Mouse (Mus musculus): ENCODE results near the gene Fxr2. TPM values are rescaled to one million over a fixed set of nuclear protein-coding genes. Genes with fewer than 3 reads are reported as not detected.
A peak's percentile ranks its signal among the peaks of the same experiment; 100 is the strongest.

Gene Fxr2
- total RNA-seq (2021) (100 to 1,000 TPM in 1 of 2 experiments, 10 to 100 TPM in 1; 69.6 to 105 TPM), polyA plus RNA-seq (2012; rRNA removed) (69.8 and 81.6 TPM in 2 replicates)
- long read RNA-seq, transcript Fxr2-201 (17 exons, 2,951 nt) = major isoform, 125 of 147 reads
- long read RNA-seq, partial matches to known transcripts = 3 of 147 reads
- long read RNA-seq, other reads (novel, unspliced or antisense) = 19 of 147 reads

DNA sequence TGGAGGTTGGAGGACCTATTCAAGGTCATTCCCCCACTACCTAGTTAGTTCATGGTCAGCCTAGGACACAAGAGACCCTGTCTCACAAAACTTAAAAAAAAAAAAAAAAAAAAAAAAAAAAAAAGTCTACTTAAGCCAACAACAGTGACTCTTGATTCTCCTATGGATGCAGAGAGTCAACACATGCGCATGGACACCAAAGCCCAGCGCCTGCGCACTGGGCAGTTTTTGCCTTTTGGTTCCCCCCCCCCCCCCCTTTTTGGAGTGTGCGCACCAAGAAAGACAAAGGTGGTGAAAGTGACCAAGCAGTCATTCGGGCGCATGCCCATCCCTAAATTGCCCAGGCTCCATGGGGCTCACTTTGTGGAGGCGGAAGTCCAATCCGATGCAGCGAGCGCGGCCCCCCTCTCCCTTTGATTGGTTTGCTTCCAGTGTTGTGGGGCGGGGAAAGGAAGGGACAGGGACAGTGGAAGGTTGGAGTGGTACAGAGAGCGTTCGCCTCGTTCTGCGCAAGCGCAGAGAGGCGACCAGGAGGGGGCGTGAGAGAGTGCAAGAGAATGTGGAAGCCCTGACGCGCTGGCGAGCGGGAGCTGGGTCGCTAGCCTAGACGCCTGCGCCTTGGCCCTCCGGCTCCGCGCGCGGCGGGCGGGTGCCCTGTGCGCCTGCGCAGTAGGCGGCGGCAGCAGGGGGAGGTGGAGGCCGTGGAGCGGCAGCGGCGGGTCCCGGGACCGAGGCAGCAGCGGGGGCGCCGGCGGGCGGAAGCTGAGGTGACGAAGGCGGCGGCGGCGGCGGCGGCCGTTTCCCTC lies at the start of gene Fxr2:
Gene Fxr2, plus strand, starts transcription at position 707 of the 806 bp plus-strand sequence.
- DNase-seq = peak; percentile 100

DNA sequence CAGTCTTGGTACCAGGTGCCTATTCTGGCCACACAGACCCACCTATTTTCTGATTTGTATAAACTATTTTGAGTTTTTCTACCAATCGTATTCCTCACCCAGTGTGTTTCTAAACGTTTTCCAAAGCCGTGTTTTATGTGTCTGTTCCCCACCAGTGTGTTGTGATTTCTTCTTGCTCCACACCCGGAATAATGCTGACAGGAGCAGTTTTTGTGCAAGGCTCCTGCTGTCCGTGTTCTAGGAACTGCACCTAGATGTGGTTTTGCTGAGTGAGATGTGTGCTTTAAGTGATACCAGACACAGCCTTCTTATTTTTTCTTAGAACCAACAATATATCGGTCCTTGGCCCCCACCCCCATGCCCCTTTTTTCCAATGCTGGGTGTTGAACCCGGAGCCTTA lies 48.8 kb upstream of the Fxr2 start:
- no peak for DNase-seq

DNA sequence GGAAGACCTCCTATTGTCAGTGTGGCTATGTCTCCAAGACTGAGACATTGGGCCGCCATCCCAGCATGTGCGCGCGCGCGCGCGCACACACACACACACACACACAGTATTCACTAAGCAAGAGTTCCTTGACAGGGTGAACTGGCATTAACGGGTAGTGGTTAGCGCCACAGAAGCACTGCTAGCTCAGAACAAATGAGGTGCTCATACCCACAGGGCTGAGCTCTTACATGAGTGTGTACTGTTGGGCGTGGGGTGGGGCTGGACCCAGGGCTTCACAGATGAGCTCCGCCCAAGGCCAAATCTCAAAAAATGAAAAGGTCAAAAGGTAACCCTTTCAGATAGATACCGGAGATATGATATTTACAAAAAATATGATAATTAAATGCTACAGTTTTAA lies 47.9 kb upstream of the Fxr2 start:
- no peak for DNase-seq

DNA sequence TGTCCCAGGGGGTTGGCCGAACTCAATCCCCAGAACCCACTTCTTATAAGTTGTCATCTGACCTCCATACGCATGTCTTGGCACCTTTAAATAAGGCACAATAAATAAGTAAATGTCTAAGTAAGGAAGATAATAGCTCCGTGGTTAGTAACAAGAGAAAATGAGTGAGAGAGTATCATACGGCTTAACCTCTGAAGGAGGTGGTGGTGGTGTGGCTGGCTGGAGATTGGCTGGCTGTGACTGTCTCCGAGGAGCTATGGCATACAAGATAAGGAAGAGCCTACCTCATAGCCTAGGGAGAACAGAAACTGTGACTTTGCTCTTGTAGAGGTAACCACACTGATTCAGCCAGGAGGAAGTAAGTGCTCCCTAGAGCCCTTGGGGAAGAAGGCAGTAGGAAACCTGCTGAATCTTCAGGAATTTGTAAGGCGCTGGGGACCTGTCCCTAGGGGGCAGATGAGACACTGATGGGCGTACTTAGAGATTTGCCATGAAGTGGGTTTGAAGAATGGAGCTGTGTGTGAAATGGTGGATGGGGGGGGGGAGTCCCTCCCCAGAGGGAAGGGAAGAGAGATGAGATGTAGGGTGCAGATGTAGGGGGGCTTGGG lies 47.0 kb upstream of the Fxr2 start:
- DNase-seq = no peak

DNA sequence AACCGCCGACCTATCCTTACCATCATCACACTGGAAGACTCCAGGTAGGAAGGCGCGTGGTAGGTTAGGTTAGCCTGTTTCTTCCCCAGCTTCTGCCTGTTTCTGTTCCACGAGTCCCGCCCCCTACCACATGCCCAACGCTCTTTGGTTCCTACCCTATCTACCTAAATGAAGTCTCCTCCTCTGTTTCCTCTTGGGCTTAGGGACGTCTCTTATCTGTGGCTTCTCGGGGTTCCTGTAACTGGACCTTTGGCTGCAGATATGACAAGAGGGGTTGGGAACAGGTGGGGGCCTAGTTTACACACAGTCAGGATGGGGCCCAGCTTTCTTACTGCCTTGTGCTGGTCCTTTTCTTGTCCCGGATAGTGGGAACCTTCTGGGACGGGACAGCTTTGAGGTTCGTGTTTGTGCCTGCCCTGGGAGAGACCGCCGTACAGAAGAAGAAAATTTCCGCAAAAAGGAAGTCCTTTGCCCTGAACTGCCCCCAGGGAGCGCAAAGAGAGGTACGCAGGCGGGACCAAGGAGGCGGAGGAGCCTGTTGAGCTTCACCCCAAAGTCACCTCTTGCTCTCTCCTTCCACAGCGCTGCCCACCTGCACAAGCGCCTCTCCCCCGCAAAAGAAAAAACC lies 43.5 kb upstream of the Fxr2 start:
- no peak for DNase-seq

DNA sequence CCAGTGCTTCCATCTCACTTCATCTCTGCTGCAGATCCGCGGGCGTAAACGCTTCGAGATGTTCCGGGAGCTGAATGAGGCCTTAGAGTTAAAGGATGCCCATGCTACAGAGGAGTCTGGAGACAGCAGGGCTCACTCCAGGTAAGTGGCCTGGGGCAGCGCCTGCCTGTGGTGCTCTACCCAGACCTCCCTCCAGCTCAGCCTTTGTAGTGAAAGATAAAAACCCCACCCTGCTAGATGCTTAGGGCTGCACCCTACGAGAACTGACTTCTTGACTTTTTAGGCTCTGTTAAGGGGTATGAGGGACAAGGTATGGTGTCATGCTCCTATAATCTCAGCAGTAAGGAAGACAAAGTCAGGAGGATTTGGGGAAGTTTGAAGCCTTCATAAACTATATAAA lies 42.2 kb upstream of the Fxr2 start:
- DNase-seq = no peak

DNA sequence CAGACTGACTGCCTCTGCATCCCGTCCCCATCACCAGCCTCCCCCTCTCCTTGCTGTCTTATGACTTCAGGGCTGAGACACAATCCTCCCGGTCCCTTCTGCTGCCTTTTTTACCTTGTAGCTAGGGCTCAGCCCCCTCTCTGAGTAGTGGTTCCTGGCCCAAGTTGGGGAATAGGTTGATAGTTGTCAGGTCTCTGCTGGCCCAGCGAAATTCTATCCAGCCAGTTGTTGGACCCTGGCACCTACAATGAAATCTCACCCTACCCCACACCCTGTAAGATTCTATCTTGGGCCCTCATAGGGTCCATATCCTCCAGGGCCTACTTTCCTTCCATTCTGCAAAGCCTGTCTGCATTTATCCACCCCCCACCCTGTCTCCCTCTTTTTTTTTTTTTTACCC lies 41.4 kb upstream of the Fxr2 start:
- DNase-seq = no peak

DNA sequence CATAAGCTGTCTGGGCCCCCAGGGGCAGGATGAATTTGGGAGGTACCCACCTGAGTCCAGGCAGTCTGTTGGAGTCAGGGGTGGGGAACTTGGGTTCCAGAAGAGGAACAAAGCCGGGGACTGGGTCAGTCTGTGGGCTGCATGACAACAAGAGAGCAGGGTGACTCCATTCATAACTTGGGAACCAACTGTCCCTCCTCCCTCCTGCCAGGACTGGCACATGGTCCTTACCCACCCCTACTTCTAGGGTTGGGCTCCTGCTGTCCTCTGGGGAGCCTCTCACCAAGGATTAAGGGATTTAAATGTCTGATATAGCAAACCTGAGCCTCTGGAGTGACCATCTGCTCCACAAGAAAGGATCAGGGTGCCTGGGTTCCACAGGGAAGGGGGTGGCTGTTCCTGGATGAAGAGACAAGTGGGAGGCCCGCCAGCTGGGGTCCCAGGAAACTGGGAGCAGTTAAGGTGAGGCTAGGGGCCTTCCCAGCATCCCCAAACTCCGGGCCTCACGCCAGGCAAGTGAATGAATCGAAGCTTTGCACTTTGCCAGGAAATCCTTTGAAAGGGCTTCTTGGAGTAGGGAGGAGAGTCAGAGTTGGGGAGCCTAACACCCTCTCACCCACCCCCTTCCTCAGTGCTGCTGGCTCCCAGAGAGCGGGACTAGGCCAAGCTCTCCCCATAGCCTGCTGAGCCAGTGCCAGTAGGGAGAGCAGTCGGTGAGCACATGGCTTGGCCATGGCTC lies 40.7 kb upstream of the Fxr2 start:
- no peak for DNase-seq

DNA sequence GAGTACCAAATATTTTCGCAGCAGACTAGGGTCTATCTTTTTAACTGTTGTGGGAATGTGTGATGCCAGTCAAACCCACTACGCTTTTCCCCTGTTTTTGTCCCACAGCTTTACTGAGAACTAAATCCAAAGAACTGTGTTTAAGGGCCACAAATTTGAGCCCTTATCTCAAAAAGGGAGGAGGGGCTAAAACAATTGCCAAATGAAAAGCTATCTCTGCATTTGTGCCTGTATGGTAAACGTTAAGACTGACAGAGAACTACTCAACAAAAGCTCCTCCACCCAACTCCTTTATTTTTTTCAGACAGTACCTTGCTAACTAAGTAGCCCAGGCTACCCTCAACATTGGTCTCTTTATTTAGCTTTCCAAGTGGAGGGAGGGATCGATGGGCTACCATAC lies 40.0 kb upstream of the Fxr2 start:
- DNase-seq = no peak

DNA sequence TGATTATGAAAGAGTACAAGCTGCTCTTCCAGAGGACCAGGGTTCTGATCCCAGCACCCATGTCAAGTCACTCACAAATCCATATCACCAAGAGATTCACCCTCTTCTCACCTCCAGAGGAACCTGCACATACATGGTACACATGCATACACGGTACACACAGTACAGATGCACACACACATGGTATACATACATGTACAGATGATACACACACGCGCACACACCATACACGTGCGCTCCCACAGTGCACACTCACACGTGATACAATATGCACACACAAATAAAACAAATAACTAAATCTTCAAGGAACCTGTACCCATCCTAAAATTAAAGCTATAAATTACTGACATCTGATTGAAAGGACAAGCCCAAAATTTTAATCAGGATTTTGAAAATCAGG lies 37.9 kb upstream of the Fxr2 start:
- no peak for DNase-seq

DNA sequence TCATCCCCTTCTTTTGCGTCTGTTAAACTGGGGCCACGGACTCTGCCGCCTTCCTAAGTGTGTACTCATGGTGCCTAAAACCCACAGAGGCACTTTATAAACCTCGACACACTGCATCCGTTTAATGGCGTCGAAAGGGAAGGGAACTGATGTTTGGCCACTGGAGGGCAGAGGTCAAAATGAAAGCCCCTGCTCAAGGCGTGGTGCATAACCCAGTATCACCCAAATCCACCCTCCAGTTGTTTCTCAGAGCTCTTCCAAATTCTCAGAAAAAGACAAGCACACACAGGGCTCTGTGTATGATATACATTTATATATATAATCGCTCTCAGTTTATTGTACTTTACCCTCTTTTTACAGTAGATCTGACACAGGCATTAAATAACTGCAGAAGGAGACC lies 33.4 kb upstream of the Fxr2 start:
- no peak for DNase-seq

DNA sequence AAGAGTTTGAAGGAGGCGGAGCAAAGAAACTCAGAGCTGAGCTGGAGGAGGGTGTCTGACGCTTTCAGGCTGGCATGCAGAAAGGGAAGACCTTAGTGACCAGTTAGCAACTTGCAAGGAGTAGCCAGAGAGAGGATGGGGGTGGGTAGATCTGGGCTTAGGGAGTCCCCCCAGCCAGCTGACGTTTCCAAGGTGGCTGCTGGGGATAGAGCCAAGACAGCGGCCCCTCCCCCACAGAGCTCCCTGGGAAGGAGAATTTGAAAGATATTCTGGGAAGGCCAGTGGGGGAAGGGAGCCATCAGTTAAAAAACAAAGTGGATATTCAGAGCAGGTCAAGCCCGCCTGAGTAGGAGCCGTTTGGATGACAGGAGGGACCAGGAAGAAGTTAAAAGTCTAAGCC lies 32.7 kb upstream of the Fxr2 start:
- peak; percentile 54 for DNase-seq

DNA sequence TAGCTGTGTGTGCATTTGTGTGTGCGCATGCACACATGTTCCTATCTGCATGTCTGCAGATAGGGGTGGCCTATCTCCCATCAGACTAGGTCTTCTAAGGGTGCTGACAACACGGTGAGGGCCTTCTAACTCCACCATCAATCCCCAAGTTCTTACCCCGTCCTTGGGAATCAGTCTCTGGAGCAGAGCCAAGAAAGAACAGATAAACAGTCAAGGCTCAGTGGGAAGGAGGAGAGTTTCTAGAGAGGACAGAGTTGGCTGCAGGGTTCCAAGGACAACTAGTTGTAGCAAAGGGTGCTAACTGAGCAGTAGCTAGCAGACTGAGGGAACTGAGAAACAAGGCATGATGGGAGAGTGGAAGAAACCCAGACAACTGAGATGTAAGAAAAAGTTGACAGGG lies 31.0 kb upstream of the Fxr2 start:
- peak; percentile 55 for DNase-seq

DNA sequence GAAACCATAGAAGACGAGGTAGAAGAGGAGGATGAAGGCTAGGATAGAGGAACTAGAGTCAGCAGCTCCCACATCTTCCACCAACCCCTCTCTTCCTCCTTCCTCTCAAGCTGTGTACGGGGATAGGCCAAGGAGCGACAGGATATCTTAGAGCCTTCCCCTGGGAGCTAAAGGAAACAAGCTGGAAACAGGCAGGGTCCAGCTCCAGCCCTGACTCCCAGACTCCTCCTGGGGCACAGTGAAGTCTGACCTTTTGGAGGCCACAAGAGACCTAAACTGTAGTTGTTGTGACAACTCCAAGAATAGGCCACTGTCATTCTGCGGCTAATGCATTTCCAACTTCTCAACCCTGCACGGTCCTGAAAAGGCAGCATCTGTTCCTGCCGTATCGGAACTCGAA lies 29.3 kb upstream of the Fxr2 start:
- DNase-seq = no peak

DNA sequence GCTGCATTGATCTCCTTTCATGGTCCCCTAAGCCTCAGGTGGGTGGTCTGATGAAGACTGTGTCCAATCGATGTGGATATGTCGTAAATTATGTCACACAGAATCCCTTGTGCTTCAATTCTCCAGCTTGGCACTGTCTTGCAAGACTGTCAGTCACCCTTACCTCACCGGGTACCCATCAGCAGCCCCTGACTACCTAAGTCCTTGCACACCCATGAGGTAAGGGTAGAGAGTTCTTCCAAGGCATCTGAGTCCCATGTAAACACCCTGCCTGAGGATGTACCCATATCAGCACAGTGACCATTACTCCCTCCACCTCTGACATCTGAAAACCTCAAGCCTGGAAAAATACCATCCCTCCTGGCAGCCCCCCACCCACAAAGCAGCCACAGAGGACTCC lies 28.4 kb upstream of the Fxr2 start:
- DNase-seq = no peak

DNA sequence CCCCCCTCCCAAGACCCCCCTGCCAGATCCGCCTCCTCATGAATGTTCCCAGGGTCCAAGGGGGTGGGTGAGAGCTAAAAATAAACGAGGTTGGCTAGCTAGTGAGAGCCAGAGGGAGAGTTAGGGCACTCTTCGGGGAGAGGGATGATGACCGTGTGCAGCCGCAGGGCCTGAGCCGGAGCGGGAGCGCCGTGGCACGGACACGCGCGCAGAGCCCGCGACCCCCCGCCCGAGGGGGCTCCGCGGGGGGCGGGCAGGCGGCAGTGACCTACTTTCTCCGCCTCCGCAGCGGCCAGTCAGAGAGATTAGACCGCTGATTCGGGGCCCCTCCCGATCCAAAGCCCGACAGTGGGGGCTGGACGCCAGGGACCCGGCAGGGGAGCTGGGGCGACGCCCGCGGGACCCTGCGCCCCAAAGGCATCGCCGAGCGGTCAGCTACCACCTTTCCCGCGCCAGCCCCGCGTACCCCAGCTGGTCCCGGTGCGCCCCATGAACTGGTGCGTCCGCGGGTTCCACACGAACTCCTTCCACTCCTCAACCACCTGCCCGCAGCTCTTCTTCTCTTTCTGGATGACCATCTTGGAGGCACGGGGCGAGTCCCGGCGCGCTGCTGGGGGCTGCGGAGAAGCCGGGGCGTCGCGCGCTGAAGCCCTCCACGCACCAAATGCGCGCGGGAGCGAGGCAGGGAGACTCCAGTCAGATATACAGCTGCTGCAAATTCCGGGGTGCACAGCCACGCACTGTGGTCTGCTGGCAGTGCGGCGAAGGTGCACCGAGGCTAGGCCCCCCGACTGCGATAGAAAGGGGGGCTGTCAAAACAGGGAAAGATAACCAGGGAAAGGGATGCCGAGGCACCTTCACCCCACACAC lies 27.8 kb upstream of the Fxr2 start:
- peak; percentile 47 for DNase-seq

DNA sequence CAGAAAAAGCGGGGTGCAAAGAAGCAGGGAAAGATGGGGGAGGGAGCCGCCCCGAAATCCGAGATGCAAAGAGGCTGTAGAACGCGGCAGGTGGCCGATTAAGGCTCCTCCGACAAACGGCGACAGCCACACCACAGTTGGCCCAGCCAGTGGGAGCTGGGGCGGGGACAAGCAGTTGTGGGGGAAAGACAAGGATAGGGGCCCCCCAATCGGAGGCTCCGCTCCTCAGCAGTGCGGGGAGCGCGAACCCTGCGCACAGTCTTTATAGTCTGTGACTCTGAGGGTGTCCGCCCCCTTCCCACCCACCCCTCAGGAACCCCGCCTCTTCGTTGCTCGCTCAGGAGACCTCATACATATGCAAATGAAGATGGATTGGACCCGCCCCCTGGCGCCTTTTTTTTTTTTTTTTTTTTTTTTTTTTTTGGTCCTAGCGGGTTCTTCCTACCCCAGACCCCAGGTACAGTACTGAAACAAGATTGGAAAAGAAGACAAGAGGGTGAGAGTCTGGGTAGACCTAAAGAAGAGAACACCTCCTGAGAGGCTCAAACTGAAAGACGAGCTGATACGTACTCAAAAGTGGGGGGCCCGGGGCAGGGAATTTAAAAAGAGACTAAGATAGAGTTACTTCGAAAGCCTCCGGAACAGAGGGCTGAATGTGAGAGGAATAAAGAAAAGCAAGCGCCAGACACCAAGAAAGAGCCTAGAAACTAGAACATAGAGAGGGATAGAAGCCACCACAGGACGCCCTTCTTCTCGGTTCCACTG lies 26.9 kb upstream of the Fxr2 start, which contains the start of gene Atp1b2:
Gene Atp1b2, minus strand, starts transcription at position 217 of the 765 bp plus-strand sequence.
- DNase-seq = peak; percentile 80

DNA sequence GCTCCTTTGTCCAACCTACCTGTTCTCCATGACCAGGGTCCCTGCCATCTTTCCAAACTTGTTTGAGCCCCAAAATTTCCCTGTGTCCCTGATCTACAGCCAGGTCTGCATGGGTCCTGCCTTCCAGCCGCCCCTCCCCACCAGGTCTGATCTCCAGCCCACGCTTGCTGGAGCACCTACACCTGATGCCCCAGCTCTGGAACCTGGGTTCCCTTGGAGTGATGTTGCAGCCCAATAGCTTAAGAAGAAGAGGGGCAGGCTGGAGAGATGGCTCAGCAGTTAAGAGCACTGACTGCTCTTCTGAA lies 26.3 kb upstream of the Fxr2 start:
- no peak for DNase-seq

DNA sequence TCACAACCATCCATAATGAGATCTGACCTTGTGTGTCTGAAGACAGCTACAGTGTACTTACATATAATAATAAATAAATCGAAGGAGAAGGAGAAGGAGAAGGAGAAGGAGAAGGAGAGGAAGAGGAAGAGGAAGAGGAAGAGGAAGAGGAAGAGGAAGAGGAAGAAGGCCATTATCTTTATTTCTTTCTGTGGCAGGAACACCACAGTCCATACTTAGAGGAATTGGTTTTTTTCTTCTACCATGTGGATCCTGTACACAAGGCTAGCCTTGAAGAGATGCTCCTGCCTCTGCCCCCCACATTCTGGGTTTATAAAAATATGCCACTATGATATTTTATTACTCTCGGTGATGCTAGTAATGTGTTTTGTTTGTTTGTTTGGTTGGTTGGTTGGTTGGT lies 26.0 kb upstream of the Fxr2 start:
- no peak for DNase-seq

DNA sequence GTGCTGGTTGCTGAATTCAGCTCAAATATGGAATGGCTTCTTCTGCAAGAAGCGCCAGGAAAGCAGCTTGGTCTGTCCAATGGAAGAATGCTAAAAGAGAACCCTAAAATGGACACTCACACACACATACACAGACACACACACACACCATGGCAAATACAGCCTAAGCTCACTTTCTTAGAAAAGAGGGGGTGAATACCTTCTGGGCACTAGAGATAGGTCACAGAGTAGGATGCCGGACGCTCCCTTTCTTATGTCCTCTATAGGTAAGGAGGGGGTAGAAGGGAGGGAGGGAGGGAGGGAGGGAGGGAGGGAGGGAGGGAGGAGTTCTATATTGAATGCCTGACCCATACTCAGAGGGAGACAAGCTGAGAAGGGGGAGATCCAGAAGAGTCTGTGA lies 24.3 kb upstream of the Fxr2 start:
- no peak for DNase-seq

DNA sequence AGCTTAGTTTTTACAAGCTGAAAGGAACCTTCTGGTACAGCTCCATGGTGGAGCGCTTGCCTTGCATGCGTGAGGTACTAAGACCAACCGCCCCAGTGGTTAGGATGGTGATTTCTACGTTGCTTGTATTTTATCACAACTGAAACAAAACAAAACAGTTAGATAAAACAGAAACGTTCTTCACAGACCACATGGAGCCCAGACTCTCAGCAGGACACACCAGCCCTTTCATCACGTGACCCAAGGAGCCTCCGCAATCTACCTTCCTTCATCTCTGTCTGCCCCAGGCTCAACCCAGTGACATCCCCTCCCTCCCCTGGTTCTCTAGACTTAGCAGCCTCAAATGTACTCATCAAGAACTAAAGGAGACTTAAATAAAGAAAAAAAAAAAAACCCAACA lies 23.4 kb upstream of the Fxr2 start:
- DNase-seq = no peak
